Mouse (Mus musculus) megakaryocyte, embryonic 14.5 days (primary cell): ENCODE data around the gene Camk2d.

Experiments used
- FLI1 ChIP-seq: IDR thresholded peaks from 2 replicates; pipeline ENCODE4 v1.6.1; 2012; ENCODE audit warnings: low read length, inconsistent platforms, mixed read lengths
- GATA1 ChIP-seq: IDR thresholded peaks from 3 replicates; pipeline ENCODE4 v1.6.1; 2012; ENCODE audit warnings: mixed read lengths, low read length, inconsistent platforms, borderline replicate concordance

DNA sequence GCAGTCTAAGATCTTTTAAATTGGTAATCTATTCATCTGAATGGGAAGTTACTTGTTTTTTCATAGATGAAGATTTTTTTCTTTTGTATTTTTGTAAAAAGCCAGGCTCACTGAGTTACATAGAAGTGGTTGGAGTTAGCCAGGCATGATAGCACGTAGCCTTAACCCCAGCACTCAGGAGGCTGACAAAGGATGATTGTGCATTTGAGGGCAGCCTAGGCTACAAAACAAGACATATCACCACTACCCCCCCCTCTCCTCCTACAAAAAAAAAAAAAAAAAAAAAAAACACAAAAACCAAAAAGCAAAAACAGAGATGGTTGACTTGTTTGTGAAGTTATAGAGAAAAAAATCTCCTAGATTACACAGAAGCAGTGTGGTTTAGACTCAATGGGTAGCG is 92.4 kb downstream of the Camk2d start:
- TF ChIP-seq GATA1: no peak
- TF ChIP-seq FLI1: no peak
